12 mouse cellular contexts compared by ENCODE assay signal in genomic region chr10:39322143-39322542, GRCm38 (mm10). TPM values are rescaled to one million over a fixed set of nuclear protein-coding genes. Genes with fewer than 3 reads are reported as not detected.
DNase-seq lines count a peak whose midpoint lies in the region; ATAC-seq and TF ChIP-seq lines count a peak whose summit lies in the region.
"Had no signal": no experiment of that assay in that cellular context is flagged by ENCODE, and none has a peak within 500 bp of the region (broad histone marks: within the 10 kb centered on the region; RNA-seq: fewer than 3 reads in every experiment).

No protein-coding gene starts in this region.

- H3K4me3 ChIP-seq in forebrain, embryonic 12.5 days (replicated peaks): no peak overlapping the region
- H3K4me3 ChIP-seq in forebrain, embryonic 11.5 days (ENCODE audit: low read depth, low read length): no peak overlapping the region
- no peak overlapping the region for H3K4me3 ChIP-seq in CH12.LX (replicated peaks in 1 of 3; ENCODE audit: low read depth in 2 of 3, low read length in 2 of 3, poor library complexity in 1 of 3)
- H3K4me3 ChIP-seq in limb, embryonic 10.5 days: no peak overlapping the region
- no peak overlapping the region for H3K4me3 ChIP-seq in kidney, adult 2 months (ENCODE audit: insufficient read depth, low read depth, low read length)
- H3K4me3 ChIP-seq: heart, adult 2 months; liver, embryonic 13.5 days; midbrain, embryonic 15.5 days had no signal

- H3K27ac ChIP-seq in forebrain, embryonic 12.5 days: peak overlapping the region; percentile 77
- H3K27ac ChIP-seq in forebrain, embryonic 11.5 days (ENCODE audit: low read depth, low read length): no peak overlapping the region
- no peak overlapping the region for H3K27ac ChIP-seq in CH12.LX (ENCODE audit: insufficient read depth, low read depth)
- H3K27ac ChIP-seq in limb, embryonic 10.5 days: 0 out of 2 replicates have a peak overlapping the region, but pooled peaks have one; percentile 46
- H3K27ac ChIP-seq in kidney, adult 2 months (ENCODE audit: insufficient read depth, low read depth, low read length): no peak overlapping the region
- H3K27ac ChIP-seq: heart, adult 2 months; liver, embryonic 13.5 days; midbrain, embryonic 15.5 days had no signal

- no peak for ATAC-seq in forebrain, embryonic 12.5 days (ENCODE audit: low FRiP score)
- no peak for ATAC-seq in forebrain, embryonic 11.5 days (replicated peaks; ENCODE audit: low FRiP score)

- no peak for DNase-seq in forebrain, embryonic 11.5 days (ENCODE audit: low spot score)
- DNase-seq in layer of hippocampus, adult 9-11 months: peak; percentile 4
- DNase-seq in layer of hippocampus, postnatal 25 days (ENCODE audit: extremely low spot score in 1 of 2, low spot score in 1 of 2): no peak
- no peak for DNase-seq in CH12.LX (ENCODE audit: extremely low read depth)
- DNase-seq in limb, embryonic 10.5 days (ENCODE audit: low spot score): no peak
- no peak for DNase-seq in kidney, adult 2 months
- DNase-seq in ovary, postnatal 36 days (ENCODE audit: low spot score): no peak
- DNase-seq: heart, adult 2 months; kidney, adult 8-10 months; liver, embryonic 13.5 days had no signal

- H3K79me2 ChIP-seq in CH12.LX (replicated peaks; ENCODE audit: control insufficient read depth, extremely low read depth, insufficient read depth, poor library complexity, severe bottlenecking): no peaks in the 10 kb centered on the region

- no peak for TF ChIP-seq CTCF in CH12.LX (conservative IDR thresholded peaks at IDR 0.05 in 1 of 2, IDR thresholded peaks at IDR 0.05 in 1 of 2; ENCODE audit: low read depth in 2 of 2, low read length in 2 of 2)
- no peak for TF ChIP-seq CTCF in kidney, adult 2 months (conservative IDR thresholded peaks at IDR 0.05; ENCODE audit: insufficient read depth, insufficient read length, low read depth, low read length)

- 71% methylated on average over 4 of the region's 4 CpGs for WGBS in forebrain, embryonic 12.5 days
- 79% methylated on average over 4 of the region's 4 CpGs for WGBS in forebrain, embryonic 11.5 days
- 74% methylated on average over 4 of the region's 4 CpGs for WGBS in limb, embryonic 10.5 days
- 76% methylated on average over 4 of the region's 4 CpGs for WGBS in kidney, adult 2 months

- no peak overlapping the region for H3K4me2 ChIP-seq in forebrain, embryonic 12.5 days
- H3K4me2 ChIP-seq in forebrain, embryonic 11.5 days (ENCODE audit: low read depth, low read length, severe bottlenecking): no peak overlapping the region
- peak overlapping the region; percentile 58 for H3K4me2 ChIP-seq in CH12.LX (ENCODE audit: insufficient read depth, low read depth, poor library complexity, severe bottlenecking)
- H3K4me2 ChIP-seq: liver, embryonic 13.5 days; midbrain, embryonic 15.5 days had no signal

- H3K27me3 ChIP-seq in forebrain, embryonic 12.5 days: no peaks in the 10 kb centered on the region
- H3K27me3 ChIP-seq in forebrain, embryonic 11.5 days (ENCODE audit: control insufficient read depth, insufficient read depth, low read length): no peaks in the 10 kb centered on the region
- H3K27me3 ChIP-seq in CH12.LX (replicated peaks): no peaks in the 10 kb centered on the region
- H3K27me3 ChIP-seq in limb, embryonic 10.5 days (ENCODE audit: low read depth, poor library complexity, severe bottlenecking): 0 out of 2 replicates have a peak, but pooled peaks cover 21% of the 10 kb centered on the region
- H3K27me3 ChIP-seq in kidney, adult 2 months (replicated peaks; ENCODE audit: control insufficient read depth, insufficient read depth, low read length): no peaks in the 10 kb centered on the region; the same call in 1 of the 2 replicates
- H3K27me3 ChIP-seq: liver, embryonic 13.5 days; midbrain, embryonic 15.5 days had no signal

- no peaks in the 10 kb centered on the region for H3K36me3 ChIP-seq in forebrain, embryonic 12.5 days (replicated peaks)
- H3K36me3 ChIP-seq in forebrain, embryonic 11.5 days (ENCODE audit: control insufficient read depth, insufficient read depth, low read length): no peaks in the 10 kb centered on the region
- H3K36me3 ChIP-seq in CH12.LX (replicated peaks in 1 of 2; ENCODE audit: control insufficient read depth in 1 of 2, insufficient read depth in 1 of 2, low read length in 1 of 2): no peaks in the 10 kb centered on the region
- H3K36me3 ChIP-seq in limb, embryonic 10.5 days: no peaks in the 10 kb centered on the region
- no peaks in the 10 kb centered on the region for H3K36me3 ChIP-seq in kidney, adult 2 months (ENCODE audit: control insufficient read depth, insufficient read depth, low read length)
- H3K36me3 ChIP-seq: liver, embryonic 13.5 days; midbrain, embryonic 15.5 days had no signal

- dilution Hi-C loops in CH12.LX (cut with MboI; ENCODE audit: extremely low pct_ligation_motif_present, extremely low pct_unique_long_range_greater_than_20kb, low sequenced_read_pairs): no loop called here

- TF ChIP-seq POLR2A in CH12.LX (IDR thresholded peaks at IDR 0.05; ENCODE audit: low read depth, low read length): no peak
- TF ChIP-seq POLR2A in kidney, adult 2 months (IDR thresholded peaks at IDR 0.05; ENCODE audit: low read depth, low read length): no peak

- no peak overlapping the region for H3K9ac ChIP-seq in forebrain, embryonic 12.5 days
- H3K9ac ChIP-seq in forebrain, embryonic 11.5 days (ENCODE audit: low read length): no peak overlapping the region
- H3K9ac ChIP-seq in CH12.LX (ENCODE audit: insufficient read depth, low read depth): no peak overlapping the region
- H3K9ac ChIP-seq: liver, embryonic 13.5 days; midbrain, embryonic 15.5 days had no signal

- TF ChIP-seq RAD21 in CH12.LX (IDR thresholded peaks at IDR 0.05; ENCODE audit: low read depth, low read length): no peak

- in situ Hi-C loops in CH12.LX (cut with MboI; ENCODE audit: low pct_ligation_motif_present, low pct_unique_long_range_greater_than_20kb, low sequenced_read_pairs): no loop called here

- H3K4me1 ChIP-seq in forebrain, embryonic 12.5 days: peaks cover 15% of the 10 kb centered on the region
- H3K4me1 ChIP-seq in forebrain, embryonic 11.5 days (replicated peaks; ENCODE audit: control insufficient read depth, insufficient read depth, low read length): no peaks in the 10 kb centered on the region
- H3K4me1 ChIP-seq in CH12.LX (ENCODE audit: control insufficient read depth in 1 of 2, insufficient read depth in 2 of 2): peaks cover 12 to 33% of the 10 kb centered on the region in 2 experiments
- H3K4me1 ChIP-seq in limb, embryonic 10.5 days: peaks cover 21% of the 10 kb centered on the region
- H3K4me1 ChIP-seq in kidney, adult 2 months (ENCODE audit: control insufficient read depth, insufficient read depth, low read length): no peaks in the 10 kb centered on the region
- H3K4me1 ChIP-seq: liver, embryonic 13.5 days had no signal

- no peak for TF ChIP-seq EP300 in CH12.LX (IDR thresholded peaks at IDR 0.05; ENCODE audit: low read length)

- H3K9me3 ChIP-seq in forebrain, embryonic 12.5 days: no peaks in the 10 kb centered on the region
- no peaks in the 10 kb centered on the region for H3K9me3 ChIP-seq in forebrain, embryonic 11.5 days (ENCODE audit: control insufficient read depth, low read length)
- H3K9me3 ChIP-seq in CH12.LX (replicated peaks; ENCODE audit: low read length): no peaks in the 10 kb centered on the region
- H3K9me3 ChIP-seq in limb, embryonic 10.5 days (replicated peaks): no peaks in the 10 kb centered on the region
- H3K9me3 ChIP-seq: liver, embryonic 13.5 days; midbrain, embryonic 15.5 days had no signal

TF ChIP-seq in CH12.LX, 34 proteins besides CTCF, POLR2A, EP300 and RAD21:
- TF ChIP-seq SMC3 (IDR thresholded peaks at IDR 0.05; ENCODE audit: low read depth, low read length) (no peak), MEF2A (IDR thresholded peaks at IDR 0.05; ENCODE audit: borderline replicate concordance, low read depth, low read length) (no peak), CHD2 (IDR thresholded peaks at IDR 0.05; ENCODE audit: low read length) (no peak), MAX (IDR thresholded peaks at IDR 0.05; ENCODE audit: low read length) (no peak), IRF4 (IDR thresholded peaks at IDR 0.05; ENCODE audit: low read depth, low read length) (no peak), SIN3A (IDR thresholded peaks at IDR 0.05; ENCODE audit: low read length) (no peak), MXI1 (IDR thresholded peaks at IDR 0.05; ENCODE audit: low read depth, low read length) (no peak), MAFK (IDR thresholded peaks at IDR 0.05; ENCODE audit: insufficient replicate concordance, low read length) (no peak), ZC3H11A (IDR thresholded peaks at IDR 0.05; ENCODE audit: low read depth, low read length) (no peak), ZKSCAN1 (IDR thresholded peaks at IDR 0.05; ENCODE audit: borderline replicate concordance, low read depth, low read length) (no peak)

RNA-seq across cellular contexts. Expression of gene Fyn, which starts 46.5 kb away (rescaled TPM):
- polyA plus RNA-seq in forebrain, embryonic 12.5 days (2016; fragmentation: Nextera tagmentation; extraction: Ambion mirVana): 62.0 and 63.4 TPM in 2 replicates
- polyA plus RNA-seq in forebrain, embryonic 11.5 days (2014; fragmentation: Nextera tagmentation; extraction: Ambion mirVana): 42.7 and 44.6 TPM in 2 replicates
- total RNA-seq in layer of hippocampus, postnatal 25 days (2021): 100 to 1,000 TPM; 166 to 174 TPM
- 9.5 and 14.9 TPM in 2 replicates for total RNA-seq in CH12.LX (2012; rRNA removed)
- 17.4 and 19.9 TPM in 2 replicates for total RNA-seq in CH12.LX (2014; rRNA removed)
- polyA plus RNA-seq in CH12.LX (2012; ENCODE audit: insufficient read length, low read depth): 42.4 and 43.9 TPM in 2 replicates
- polyA plus RNA-seq in limb, embryonic 10.5 days (2016; fragmentation: Nextera tagmentation; extraction: Ambion mirVana): 13.1 and 16.0 TPM in 2 replicates
- 10.6 and 12.9 TPM in 2 replicates for polyA plus RNA-seq in kidney, adult 2 months (2012; rRNA removed)

Comparison
In these comparisons a context has a peak if more than half of its experiments do, and no peak if none do; other contexts are left out.
1. H3K27ac ChIP-seq: peak in forebrain, embryonic 12.5 days (single experiment) and limb, embryonic 10.5 days (single experiment); none in forebrain, embryonic 11.5 days (single experiment), CH12.LX (single experiment) and kidney, adult 2 months (single experiment).